Mouse (Mus musculus): Measurements from ENCODE around the gene Cwc27. TPM values are rescaled to one million over a fixed set of nuclear protein-coding genes. Genes with fewer than 3 reads are reported as not detected.

The Cwc27 gene
- polyA plus RNA-seq, 1 experiment from 2014 or later, result 7.0 TPM

GRCm38 (mm10) chr13:104794421-104794820 lies 22.5 kb downstream of the Cwc27 start:
- Histone ChIP-seq H3K4me3 (ENCODE audit: low read depth, low read length) (no peak overlapping the region), H3K9ac (ENCODE audit: low read depth, low read length) (no peak overlapping the region), H3K4me1 (ENCODE audit: control insufficient read depth, low read depth, low read length) (no peaks in the 10 kb centered on the region), H3K27me3 (ENCODE audit: control insufficient read depth, insufficient read depth, low read depth, low read length) (no peaks in the 10 kb centered on the region), H3K27ac (ENCODE audit: low read length) (no peak overlapping the region), H3K36me3 (ENCODE audit: control insufficient read depth, insufficient read depth) (no peaks in the 10 kb centered on the region), H3K4me2 (ENCODE audit: low read depth, low read length) (no peak overlapping the region), H3K9me3 (replicated peaks; ENCODE audit: control insufficient read depth, low read length) (no peaks in the 10 kb centered on the region)
- 60% methylated on average over 3 of the region's 3 CpGs for WGBS (ENCODE audit: insufficient replicate concordance)
- ATAC-seq (ENCODE audit: low read depth), result no peak

- no peaks in the 10 kb centered on the region for H3K27me3 ChIP-seq (ENCODE audit: control insufficient read depth, insufficient read depth, low read depth, low read length)
- no peaks in the 10 kb centered on the region for H3K9me3 ChIP-seq (replicated peaks; ENCODE audit: control insufficient read depth, low read length)
- no peaks in the 10 kb centered on the region for H3K4me1 ChIP-seq (ENCODE audit: control insufficient read depth, low read depth, low read length)
- H3K9ac ChIP-seq (ENCODE audit: low read depth, low read length), result no peak within 1 kb of the TSS
- no peak for ATAC-seq (ENCODE audit: low read depth)
- H3K4me2 ChIP-seq (ENCODE audit: low read depth, low read length), result no peak within 1 kb of the TSS
- no peak within 1 kb of the TSS for H3K4me3 ChIP-seq (ENCODE audit: low read depth, low read length)
- 82% methylated on average over 11 of the region's 11 CpGs for WGBS (ENCODE audit: insufficient replicate concordance)
- no peak within 1 kb of the TSS for H3K27ac ChIP-seq (ENCODE audit: low read length)
- no peaks in the 10 kb centered on the region for H3K36me3 ChIP-seq (ENCODE audit: control insufficient read depth, insufficient read depth)
Observed at GRCm38 (mm10) chr13:104792184-104792583, 24.8 kb downstream of the Cwc27 start, which contains the start of gene Srek1ip1. Srek1ip1 (plus strand) TSS chr13:104792484.

- no peak overlapping the region for H3K4me3 ChIP-seq (ENCODE audit: low read depth, low read length)
- ATAC-seq (ENCODE audit: low read depth), result no peak
- H3K9me3 ChIP-seq (replicated peaks; ENCODE audit: control insufficient read depth, low read length), result no peaks in the 10 kb centered on the region
- no peaks in the 10 kb centered on the region for H3K27me3 ChIP-seq (ENCODE audit: control insufficient read depth, insufficient read depth, low read depth, low read length)
- 12% methylated on average over 2 of the region's 2 CpGs for WGBS (ENCODE audit: insufficient replicate concordance)
- H3K4me1 ChIP-seq (ENCODE audit: control insufficient read depth, low read depth, low read length), result no peaks in the 10 kb centered on the region
- no peaks in the 10 kb centered on the region for H3K36me3 ChIP-seq (ENCODE audit: control insufficient read depth, insufficient read depth)
- H3K9ac ChIP-seq (ENCODE audit: low read depth, low read length), result no peak overlapping the region
- no peak overlapping the region for H3K27ac ChIP-seq (ENCODE audit: low read length)
- H3K4me2 ChIP-seq (ENCODE audit: low read depth, low read length), result no peak overlapping the region
Observed at GRCm38 (mm10) chr13:104789663-104790062, 27.3 kb downstream of the Cwc27 start.

GRCm38 (mm10) chr13:104787260-104787659 lies 29.7 kb downstream of the Cwc27 start:
- H3K36me3 ChIP-seq (ENCODE audit: control insufficient read depth, insufficient read depth), result no peaks in the 10 kb centered on the region
- no peaks in the 10 kb centered on the region for H3K9me3 ChIP-seq (replicated peaks; ENCODE audit: control insufficient read depth, low read length)
- no peaks in the 10 kb centered on the region for H3K27me3 ChIP-seq (ENCODE audit: control insufficient read depth, insufficient read depth, low read depth, low read length)
- H3K9ac ChIP-seq (ENCODE audit: low read depth, low read length), result no peak overlapping the region
- no peak for ATAC-seq (ENCODE audit: low read depth)
- no peak overlapping the region for H3K4me3 ChIP-seq (ENCODE audit: low read depth, low read length)
- no peak overlapping the region for H3K27ac ChIP-seq (ENCODE audit: low read length)
- WGBS (ENCODE audit: insufficient replicate concordance), result 83% methylated on average over 4 of the region's 4 CpGs
- no peak overlapping the region for H3K4me2 ChIP-seq (ENCODE audit: low read depth, low read length)
- H3K4me1 ChIP-seq (ENCODE audit: control insufficient read depth, low read depth, low read length), result no peaks in the 10 kb centered on the region

GRCm38 (mm10) chr13:104779104-104779670 lies 37.8 kb downstream of the Cwc27 start:
- H3K4me1 ChIP-seq (ENCODE audit: control insufficient read depth, low read depth, low read length), result no peaks in the 10 kb centered on the region
- no peaks in the 10 kb centered on the region for H3K36me3 ChIP-seq (ENCODE audit: control insufficient read depth, insufficient read depth)
- H3K27me3 ChIP-seq (ENCODE audit: control insufficient read depth, insufficient read depth, low read depth, low read length), result no peaks in the 10 kb centered on the region
- H3K9me3 ChIP-seq (replicated peaks; ENCODE audit: control insufficient read depth, low read length), result no peaks in the 10 kb centered on the region
- H3K9ac ChIP-seq (ENCODE audit: low read depth, low read length), result no peak overlapping the region
- H3K27ac ChIP-seq (ENCODE audit: low read length), result no peak overlapping the region
- 23% methylated on average over 1 of the region's 1 CpGs for WGBS (ENCODE audit: insufficient replicate concordance)
- ATAC-seq (ENCODE audit: low read depth), result no peak
- no peak overlapping the region for H3K4me2 ChIP-seq (ENCODE audit: low read depth, low read length)
- no peak overlapping the region for H3K4me3 ChIP-seq (ENCODE audit: low read depth, low read length)

GRCm38 (mm10) chr13:104763193-104763592 lies 53.7 kb downstream of the Cwc27 start:
- H3K9me3 ChIP-seq (replicated peaks; ENCODE audit: control insufficient read depth, low read length), result no peaks in the 10 kb centered on the region
- H3K4me2 ChIP-seq (ENCODE audit: low read depth, low read length), result no peak overlapping the region
- H3K4me3 ChIP-seq (ENCODE audit: low read depth, low read length), result no peak overlapping the region
- 71% methylated on average over 3 of the region's 3 CpGs for WGBS (ENCODE audit: insufficient replicate concordance)
- no peak overlapping the region for H3K9ac ChIP-seq (ENCODE audit: low read depth, low read length)
- no peaks in the 10 kb centered on the region for H3K36me3 ChIP-seq (ENCODE audit: control insufficient read depth, insufficient read depth)
- H3K4me1 ChIP-seq (ENCODE audit: control insufficient read depth, low read depth, low read length), result no peaks in the 10 kb centered on the region
- no peak for ATAC-seq (ENCODE audit: low read depth)
- no peak overlapping the region for H3K27ac ChIP-seq (ENCODE audit: low read length)
- H3K27me3 ChIP-seq (ENCODE audit: control insufficient read depth, insufficient read depth, low read depth, low read length), result no peaks in the 10 kb centered on the region

- 73% methylated on average over 4 of the region's 4 CpGs for WGBS (ENCODE audit: insufficient replicate concordance)
- Histone ChIP-seq H3K4me1 (ENCODE audit: control insufficient read depth, low read depth, low read length) (no peaks in the 10 kb centered on the region), H3K27ac (ENCODE audit: low read length) (no peak overlapping the region), H3K36me3 (ENCODE audit: control insufficient read depth, insufficient read depth) (no peaks in the 10 kb centered on the region), H3K9me3 (replicated peaks; ENCODE audit: control insufficient read depth, low read length) (no peaks in the 10 kb centered on the region), H3K4me3 (ENCODE audit: low read depth, low read length) (no peak overlapping the region), H3K4me2 (ENCODE audit: low read depth, low read length) (no peak overlapping the region), H3K27me3 (ENCODE audit: control insufficient read depth, insufficient read depth, low read depth, low read length) (no peaks in the 10 kb centered on the region), H3K9ac (ENCODE audit: low read depth, low read length) (no peak overlapping the region)
- ATAC-seq (ENCODE audit: low read depth), result no peak
Observed at GRCm38 (mm10) chr13:104762401-104762800, 54.5 kb downstream of the Cwc27 start.

- H3K4me1 ChIP-seq (ENCODE audit: control insufficient read depth, low read depth, low read length), result no peaks in the 10 kb centered on the region
- 78% methylated on average over 1 of the region's 1 CpGs for WGBS (ENCODE audit: insufficient replicate concordance)
- H3K4me2 ChIP-seq (ENCODE audit: low read depth, low read length), result no peak overlapping the region
- no peak overlapping the region for H3K4me3 ChIP-seq (ENCODE audit: low read depth, low read length)
- H3K9me3 ChIP-seq (replicated peaks; ENCODE audit: control insufficient read depth, low read length), result no peaks in the 10 kb centered on the region
- no peaks in the 10 kb centered on the region for H3K36me3 ChIP-seq (ENCODE audit: control insufficient read depth, insufficient read depth)
- no peak overlapping the region for H3K9ac ChIP-seq (ENCODE audit: low read depth, low read length)
- ATAC-seq (ENCODE audit: low read depth), result no peak
- H3K27me3 ChIP-seq (ENCODE audit: control insufficient read depth, insufficient read depth, low read depth, low read length), result no peaks in the 10 kb centered on the region
- H3K27ac ChIP-seq (ENCODE audit: low read length), result no peak overlapping the region
Observed at GRCm38 (mm10) chr13:104759381-104759780, 57.6 kb downstream of the Cwc27 start.

- H3K4me1 ChIP-seq (ENCODE audit: control insufficient read depth, low read depth, low read length), result no peaks in the 10 kb centered on the region; the same call in 1 of the 2 replicates
- H3K4me2 ChIP-seq (ENCODE audit: low read depth, low read length), result no peak overlapping the region
- no peak overlapping the region for H3K27ac ChIP-seq (ENCODE audit: low read length)
- H3K9me3 ChIP-seq (replicated peaks; ENCODE audit: control insufficient read depth, low read length), result no peaks in the 10 kb centered on the region
- H3K4me3 ChIP-seq (ENCODE audit: low read depth, low read length), result no peak overlapping the region
- H3K36me3 ChIP-seq (ENCODE audit: control insufficient read depth, insufficient read depth), result no peaks in the 10 kb centered on the region
- ATAC-seq (ENCODE audit: low read depth), result no peak
- H3K27me3 ChIP-seq (ENCODE audit: control insufficient read depth, insufficient read depth, low read depth, low read length), result no peaks in the 10 kb centered on the region
- no peak overlapping the region for H3K9ac ChIP-seq (ENCODE audit: low read depth, low read length)
Observed at GRCm38 (mm10) chr13:104747032-104747431, 69.9 kb downstream of the Cwc27 start.
